Mouse (Mus musculus): ENCODE measurements around the gene Dand5.
"Not testable (repeated sequence)": the region's sequence is repeated elsewhere in the genome, so short reads cannot be mapped to it uniquely, and the experiment has no call there.

The Dand5 gene

GRCm38 (mm10) chr8:84834866-84835855 lies 12.5 kb upstream of the Dand5 start:
- intact Hi-C loops (cut with DNase I): no loop called here

- intact Hi-C loops (cut with DNase I): no loop called here
These were observed 11.6 kb upstream of the Dand5 start for GRCm38 (mm10) chr8:84834002-84834865.

- intact Hi-C loops (cut with DNase I): no loop called here
These were observed 10.4 kb upstream of the Dand5 start for GRCm38 (mm10) chr8:84832759-84833742.

GRCm38 (mm10) chr8:84832034-84832717 lies 9.6 kb upstream of the Dand5 start:
- intact Hi-C loops (cut with DNase I): no loop called here

- intact Hi-C loops (cut with DNase I): no loop called here
These were observed 8.9 kb upstream of the Dand5 start, which contains the start of gene Gadd45gip1 for GRCm38 (mm10) chr8:84831490-84831889. TSS of gene Gadd45gip1 (plus strand) at chr8:84831522.

GRCm38 (mm10) chr8:84826518-84826917 lies 3.9 kb upstream of the Dand5 start:
- intact Hi-C loops (cut with DNase I): not testable (repeated sequence)

GRCm38 (mm10) chr8:84825636-84826035 lies 3.0 kb upstream of the Dand5 start:
- intact Hi-C loops (cut with DNase I): no loop called here

GRCm38 (mm10) chr8:84823653-84824052 lies 1.0 kb upstream of the Dand5 start:
- intact Hi-C loops (cut with DNase I): no loop called here

GRCm38 (mm10) chr8:84816117-84816516 lies 6.5 kb downstream of the Dand5 start:
- intact Hi-C loops (cut with DNase I): loop anchor here (10.0 kb wide), 1 partner anchor 221 kb away; no protein-coding TSS in a partner anchor

GRCm38 (mm10) chr8:84815547-84815946 lies 7.1 kb downstream of the Dand5 start:
- intact Hi-C loops (cut with DNase I): loop anchor here (10.0 kb wide), 1 partner anchor 221 kb away; no protein-coding TSS in a partner anchor

GRCm38 (mm10) chr8:84814555-84815441 lies 7.8 kb downstream of the Dand5 start:
- intact Hi-C loops (cut with DNase I): loop anchor here (5.0 to 10.0 kb wide), 2 partner anchors 42 to 220 kb away; no protein-coding TSS in a partner anchor

- intact Hi-C loops (cut with DNase I): loop anchor here (5.0 to 10.0 kb wide), 2 partner anchors 42 to 219 kb away; no protein-coding TSS in a partner anchor
These were observed 8.4 kb downstream of the Dand5 start for GRCm38 (mm10) chr8:84814240-84814554.

- intact Hi-C loops (cut with DNase I): loop anchor here (2.0 to 10.0 kb wide), 3 partner anchors 42 to 219 kb away; no protein-coding TSS in a partner anchor
These were observed 8.8 kb downstream of the Dand5 start for GRCm38 (mm10) chr8:84813830-84814229.

- intact Hi-C loops (cut with DNase I): loop anchor here (2.0 to 10.0 kb wide), 3 partner anchors 41 to 218 kb away; no protein-coding TSS in a partner anchor
These were observed 9.6 kb downstream of the Dand5 start for GRCm38 (mm10) chr8:84813059-84813458.

GRCm38 (mm10) chr8:84811303-84811702 lies 11.3 kb downstream of the Dand5 start:
- intact Hi-C loops (cut with DNase I): loop anchor here (2.0 to 10.0 kb wide), 3 partner anchors 39 to 217 kb away; no protein-coding TSS in a partner anchor

GRCm38 (mm10) chr8:84810896-84811295 lies 11.7 kb downstream of the Dand5 start:
- intact Hi-C loops (cut with DNase I): loop anchor here (2.0 to 10.0 kb wide), 3 partner anchors 39 to 216 kb away; no protein-coding TSS in a partner anchor

GRCm38 (mm10) chr8:84809941-84810280 lies 12.7 kb downstream of the Dand5 start:
- intact Hi-C loops (cut with DNase I): loop anchor here (2.0 to 10.0 kb wide), 4 partner anchors 38 to 215 kb away; no protein-coding TSS in a partner anchor
